Mouse (Mus musculus) forebrain, embryonic 16.5 days (tissue): Measurements from ENCODE around the gene Schip1. TPM values are rescaled to one million over a fixed set of nuclear protein-coding genes. Genes with fewer than 3 reads are reported as not detected.

Source experiments
- ATAC-seq: fragments of 200-750 bp; cut with Nextera tagmentation; 2 replicates; pipeline ENCODE4 v1.8.0; 2017; ENCODE audit warnings: mild to moderate bottlenecking, moderate library complexity
- H3K27ac ChIP-seq: fragments of 300-500 bp; sonication (generic); 2 replicates; pipeline ENCODE4 v1.5.1; 2014; ENCODE audit warnings: low read length, control low read depth
- H3K27me3 ChIP-seq: fragments of 300-500 bp; sonication (generic); replicated peaks from 2 replicates; pipeline ENCODE4 v1.6.1; 2014; ENCODE audit warnings: low read length; ENCODE audit not compliant: control insufficient read depth, insufficient read depth
- H3K36me3 ChIP-seq: fragments of 300-500 bp; sonication (generic); 2 replicates; pipeline ENCODE4 v1.6.1; 2014; ENCODE audit not compliant: control insufficient read depth, insufficient read depth
- H3K4me1 ChIP-seq: fragments of 300-500 bp; sonication (generic); replicated peaks from 2 replicates; pipeline ENCODE4 v1.6.1; 2014; ENCODE audit warnings: low read length; ENCODE audit not compliant: control insufficient read depth, insufficient read depth
- H3K4me2 ChIP-seq: fragments of 300-500 bp; sonication (generic); 2 replicates; pipeline ENCODE4 v1.6.1; 2014; ENCODE audit warnings: mild to moderate bottlenecking, low read length, control low read depth
- H3K4me3 ChIP-seq: fragments of 300-500 bp; sonication (generic); replicated peaks from 2 replicates; pipeline ENCODE4 v1.5.1; 2014; ENCODE audit warnings: mild to moderate bottlenecking, low read length, control low read depth
- H3K9ac ChIP-seq: fragments of 300-500 bp; sonication (generic); replicated peaks from 2 replicates; pipeline ENCODE4 v1.6.1; 2014; ENCODE audit warnings: low read depth, low read length, control low read depth
- H3K9me3 ChIP-seq: fragments of 300-500 bp; sonication (generic); 2 replicates; pipeline ENCODE4 v1.6.1; 2016; ENCODE audit warnings: low read length; ENCODE audit not compliant: control insufficient read depth
- WGBS: fragments of 180-500 bp; shearing (Covaris S2); extraction: QIAGEN DNeasy Blood & Tissue Kit; methylation state at CpG from one replicate; pipeline ENCODE4 v1.1.7; 2014; 5-methylcytosine and 5-hydroxymethylcytosine counted together
- polyA plus RNA-seq: library from polyadenylated mRNA; unstranded; fragments of >200 nt; fragmentation: Nextera tagmentation; extraction: Ambion mirVana; gene quantifications from 2 replicates; pipeline ENCODE4 v1.2.1, GENCODE M21; 2015

Schip1 gene
- polyA plus RNA-seq, 1 experiment from 2014 or later, result 173 TPM

- H3K4me2 ChIP-seq, result no peak overlapping the region
- H3K27ac ChIP-seq, result no peak overlapping the region
- H3K4me1 ChIP-seq, result peaks cover 9% of the 10 kb centered on the region
- H3K9ac ChIP-seq, result no peak overlapping the region
- no peaks in the 10 kb centered on the region for H3K9me3 ChIP-seq
- no peaks in the 10 kb centered on the region for H3K27me3 ChIP-seq
- ATAC-seq, result no peak
- WGBS, result 81% methylated on average over 6 of the region's 6 CpGs
- H3K36me3 ChIP-seq, result no peaks in the 10 kb centered on the region
- no peak overlapping the region for H3K4me3 ChIP-seq
These were observed 545.4 kb downstream of the Schip1 start for GRCm38 (mm10) chr3:68610011-68610410.

- Histone ChIP-seq H3K9me3 (no peaks in the 10 kb centered on the region), H3K9ac (no peak overlapping the region), H3K36me3 (no peaks in the 10 kb centered on the region), H3K4me2 (no peak overlapping the region), H3K27ac (no peak overlapping the region), H3K27me3 (no peaks in the 10 kb centered on the region), H3K4me1 (peaks cover 4% of the 10 kb centered on the region), H3K4me3 (no peak overlapping the region)
- 90% methylated on average over 11 of the region's 11 CpGs for WGBS
- no peak for ATAC-seq
These were observed 546.1 kb downstream of the Schip1 start for GRCm38 (mm10) chr3:68610598-68611261.

- H3K4me2 ChIP-seq, result no peak overlapping the region
- no peak overlapping the region for H3K4me3 ChIP-seq
- H3K9ac ChIP-seq, result no peak overlapping the region
- no peaks in the 10 kb centered on the region for H3K4me1 ChIP-seq
- ATAC-seq, result peak; percentile 69
- no peaks in the 10 kb centered on the region for H3K9me3 ChIP-seq
- peaks cover 3% of the 10 kb centered on the region; the same call in 1 of the 2 replicates for H3K36me3 ChIP-seq
- 66% methylated on average over 10 of the region's 10 CpGs for WGBS
- no peaks in the 10 kb centered on the region for H3K27me3 ChIP-seq
- H3K27ac ChIP-seq, result no peak overlapping the region
These were observed 550.6 kb downstream of the Schip1 start for GRCm38 (mm10) chr3:68615042-68615810.

GRCm38 (mm10) chr3:68616363-68616762 lies 551.8 kb downstream of the Schip1 start:
- Histone ChIP-seq H3K27me3 (no peaks in the 10 kb centered on the region), H3K4me2 (no peak overlapping the region), H3K36me3 (peaks cover 3% of the 10 kb centered on the region; the same call in 1 of the 2 replicates), H3K4me3 (no peak overlapping the region), H3K9me3 (no peaks in the 10 kb centered on the region), H3K9ac (no peak overlapping the region), H3K4me1 (no peaks in the 10 kb centered on the region), H3K27ac (no peak overlapping the region)
- no peak for ATAC-seq
- 94% methylated on average over 12 of the region's 12 CpGs for WGBS

GRCm38 (mm10) chr3:68617708-68618107 lies 553.1 kb downstream of the Schip1 start:
- H3K4me3 ChIP-seq, result no peak overlapping the region
- H3K4me1 ChIP-seq, result no peaks in the 10 kb centered on the region
- no peaks in the 10 kb centered on the region for H3K27me3 ChIP-seq
- ATAC-seq, result no peak
- peaks cover 4% of the 10 kb centered on the region; the same call in 1 of the 2 replicates for H3K36me3 ChIP-seq
- no peaks in the 10 kb centered on the region for H3K9me3 ChIP-seq
- no peak overlapping the region for H3K4me2 ChIP-seq
- 93% methylated on average over 10 of the region's 10 CpGs for WGBS
- H3K27ac ChIP-seq, result no peak overlapping the region
- no peak overlapping the region for H3K9ac ChIP-seq

- WGBS, result 81% methylated on average over 5 of the region's 5 CpGs
- no peak overlapping the region for H3K27ac ChIP-seq
- no peaks in the 10 kb centered on the region for H3K9me3 ChIP-seq
- no peak for ATAC-seq
- no peaks in the 10 kb centered on the region for H3K27me3 ChIP-seq
- H3K4me2 ChIP-seq, result no peak overlapping the region
- peaks cover 6% of the 10 kb centered on the region; the same call in 1 of the 2 replicates for H3K36me3 ChIP-seq
- no peak overlapping the region for H3K9ac ChIP-seq
- no peak overlapping the region for H3K4me3 ChIP-seq
- no peaks in the 10 kb centered on the region for H3K4me1 ChIP-seq
These were observed 554.5 kb downstream of the Schip1 start for GRCm38 (mm10) chr3:68619097-68619496.

GRCm38 (mm10) chr3:68621971-68622370 lies 557.4 kb downstream of the Schip1 start:
- 87% methylated on average over 3 of the region's 3 CpGs for WGBS
- Histone ChIP-seq H3K9ac (no peak overlapping the region), H3K36me3 (peaks cover 14% of the 10 kb centered on the region), H3K4me2 (no peak overlapping the region), H3K27me3 (no peaks in the 10 kb centered on the region), H3K9me3 (no peaks in the 10 kb centered on the region), H3K4me3 (no peak overlapping the region), H3K27ac (no peak overlapping the region), H3K4me1 (no peaks in the 10 kb centered on the region)
- no peak for ATAC-seq

- Histone ChIP-seq H3K27ac (no peak overlapping the region), H3K4me3 (no peak overlapping the region), H3K27me3 (no peaks in the 10 kb centered on the region), H3K9ac (no peak overlapping the region), H3K4me1 (no peaks in the 10 kb centered on the region), H3K36me3 (peaks cover 16% of the 10 kb centered on the region), H3K9me3 (no peaks in the 10 kb centered on the region), H3K4me2 (no peak overlapping the region)
- ATAC-seq, result no peak
- WGBS, result 90% methylated on average over 5 of the region's 5 CpGs
These were observed 558.4 kb downstream of the Schip1 start for GRCm38 (mm10) chr3:68623036-68623435.

GRCm38 (mm10) chr3:68624471-68624870 lies 559.9 kb downstream of the Schip1 start:
- no peaks in the 10 kb centered on the region for H3K4me1 ChIP-seq
- H3K36me3 ChIP-seq, result peaks cover 16% of the 10 kb centered on the region
- 96% methylated on average over 6 of the region's 6 CpGs for WGBS
- H3K27me3 ChIP-seq, result no peaks in the 10 kb centered on the region
- no peaks in the 10 kb centered on the region for H3K9me3 ChIP-seq
- no peak overlapping the region for H3K9ac ChIP-seq
- H3K4me3 ChIP-seq, result no peak overlapping the region
- no peak overlapping the region for H3K4me2 ChIP-seq
- H3K27ac ChIP-seq, result no peak overlapping the region
- no peak for ATAC-seq
